ENCODE assay signal across 10 mouse cellular contexts in the genomic region with DNA sequence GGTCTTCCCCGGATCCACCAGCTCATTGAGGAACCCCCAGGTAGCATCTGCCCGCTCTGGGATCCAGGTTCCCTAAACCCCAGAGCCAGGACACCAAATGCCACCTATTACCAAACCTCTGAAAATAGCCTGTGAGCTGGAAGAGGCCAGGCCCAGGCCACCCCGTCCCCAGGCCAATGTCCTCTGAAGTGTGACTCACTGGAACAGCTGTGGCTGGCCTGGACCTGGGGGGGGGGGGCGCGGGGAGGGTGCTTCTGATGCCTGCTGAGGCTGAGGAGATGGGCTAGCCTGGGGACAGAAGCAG. TPM values are rescaled to one million over a fixed set of nuclear protein-coding genes. Genes with fewer than 3 reads are reported as not detected.
DNase-seq lines count a peak whose midpoint lies in the region; ATAC-seq and TF ChIP-seq lines count a peak whose summit lies in the region.
"Had no signal": no experiment of that assay in that cellular context is flagged by ENCODE, and none has a peak within 500 bp of the region (broad histone marks: within the 10 kb centered on the region; RNA-seq: fewer than 3 reads in every experiment).

No protein-coding gene starts in this region.

- H3K4me2 ChIP-seq in forebrain, embryonic 11.5 days (ENCODE audit: low read depth, low read length, severe bottlenecking) = no peak overlapping the region
- no peak overlapping the region for H3K4me2 ChIP-seq in lung, postnatal 0 days (replicated peaks; ENCODE audit: low read depth, low read length)

- peaks cover 26% of the 10 kb centered on the region for H3K27me3 ChIP-seq in forebrain, embryonic 11.5 days (ENCODE audit: control insufficient read depth, insufficient read depth, low read length)
- peaks cover 95% of the 10 kb centered on the region for H3K27me3 ChIP-seq in forebrain, embryonic 10.5 days (ENCODE audit: poor library complexity, severe bottlenecking)
- H3K27me3 ChIP-seq in lung, postnatal 0 days (replicated peaks; ENCODE audit: insufficient read depth, low read length) = no peaks in the 10 kb centered on the region

- TF ChIP-seq POLR2A in lung, adult 2 months (IDR thresholded peaks at IDR 0.05; ENCODE audit: borderline replicate concordance, extremely low read depth, low read depth, low read length) = no peak

- no peak overlapping the region for H3K27ac ChIP-seq in forebrain, embryonic 11.5 days (ENCODE audit: low read depth, low read length)
- no peak overlapping the region for H3K27ac ChIP-seq in forebrain, embryonic 10.5 days
- no peak overlapping the region for H3K27ac ChIP-seq in lung, postnatal 0 days (ENCODE audit: low read length)

- H3K4me3 ChIP-seq in forebrain, embryonic 11.5 days (ENCODE audit: low read depth, low read length) = no peak overlapping the region
- no peak overlapping the region for H3K4me3 ChIP-seq in forebrain, embryonic 10.5 days
- H3K4me3 ChIP-seq in lung, postnatal 0 days (ENCODE audit: low read depth, low read length) = no peak overlapping the region
- no peak overlapping the region for H3K4me3 ChIP-seq in lung, adult 2 months (replicated peaks; ENCODE audit: extremely low read depth, low read depth, low read length)

- no peak for TF ChIP-seq EP300 in lung, postnatal 0 days (IDR thresholded peaks at IDR 0.05)

- H3K9me3 ChIP-seq in forebrain, embryonic 11.5 days (ENCODE audit: control insufficient read depth, low read length) = no peaks in the 10 kb centered on the region
- no peaks in the 10 kb centered on the region for H3K9me3 ChIP-seq in forebrain, embryonic 10.5 days
- no peaks in the 10 kb centered on the region for H3K9me3 ChIP-seq in lung, postnatal 0 days (ENCODE audit: low read length)

- TF ChIP-seq CTCF in lung, postnatal 0 days (IDR thresholded peaks at IDR 0.05) = no peak
- TF ChIP-seq CTCF in lung, adult 2 months (IDR thresholded peaks at IDR 0.05; ENCODE audit: insufficient read depth, low read length) = no peak

- no peak for ATAC-seq in forebrain, embryonic 11.5 days (replicated peaks; ENCODE audit: low FRiP score)
- ATAC-seq in lung, postnatal 0 days = no peak
- ATAC-seq in megakaryocyte, adult 5-6 weeks (ENCODE audit: poor library complexity, severe bottlenecking) = no peak
- ATAC-seq: intestine, embryonic 16.5 days had no signal

- H3K36me3 ChIP-seq in forebrain, embryonic 11.5 days (ENCODE audit: control insufficient read depth, insufficient read depth, low read length) = no peaks in the 10 kb centered on the region; the same call in 1 of the 2 replicates
- no peaks in the 10 kb centered on the region for H3K36me3 ChIP-seq in forebrain, embryonic 10.5 days (replicated peaks)
- H3K36me3 ChIP-seq in lung, postnatal 0 days (ENCODE audit: insufficient read depth, low read length) = no peaks in the 10 kb centered on the region

- WGBS in forebrain, embryonic 11.5 days = 84% methylated on average over 5 of the region's 5 CpGs
- WGBS in forebrain, embryonic 10.5 days = 82% methylated on average over 5 of the region's 5 CpGs
- 69% methylated on average over 5 of the region's 5 CpGs for WGBS in lung, postnatal 0 days
- 68% methylated on average over 5 of the region's 5 CpGs for WGBS in lung, adult 2 months

- H3K9ac ChIP-seq in forebrain, embryonic 11.5 days (ENCODE audit: low read length) = no peak overlapping the region
- H3K9ac ChIP-seq in lung, postnatal 0 days (replicated peaks; ENCODE audit: low read depth) = no peak overlapping the region

- peaks cover 21% of the 10 kb centered on the region for H3K4me1 ChIP-seq in forebrain, embryonic 11.5 days (replicated peaks; ENCODE audit: control insufficient read depth, insufficient read depth, low read length)
- H3K4me1 ChIP-seq in forebrain, embryonic 10.5 days = peaks cover 60% of the 10 kb centered on the region
- peaks cover 21% of the 10 kb centered on the region for H3K4me1 ChIP-seq in lung, postnatal 0 days (ENCODE audit: insufficient read depth, low read depth, low read length)
- H3K4me1 ChIP-seq in lung, adult 2 months (ENCODE audit: control insufficient read depth, insufficient read depth, low read length) = peaks cover 57% of the 10 kb centered on the region

- DNase-seq in forebrain, embryonic 11.5 days (ENCODE audit: low spot score) = peak; percentile 44
- DNase-seq in forebrain, embryonic 10.5 days (ENCODE audit: extremely low spot score, low spot score) = no peak
- DNase-seq in lung, postnatal 0 days (ENCODE audit: low spot score) = peak; percentile 16
- DNase-seq in lung, adult 2 months = no peak
- peak; percentile 69 for DNase-seq in adrenal gland, postnatal 36 days
- DNase-seq in kidney, postnatal 25 days = peak; percentile 2 to 52
- DNase-seq in left cerebral cortex, adult 8-10 months (ENCODE audit: low spot score in 2 of 2) = no peak

RNA-seq across cellular contexts. Expression of a gene that starts 28.9 kb away (rescaled TPM):
- polyA plus RNA-seq in forebrain, embryonic 11.5 days (2014; fragmentation: Nextera tagmentation; extraction: Ambion mirVana) = 2.8 and 3.3 TPM in 2 replicates
- polyA plus RNA-seq in forebrain, embryonic 10.5 days (2016; fragmentation: Nextera tagmentation; extraction: Ambion mirVana) = 1.6 and 1.9 TPM in 2 replicates
- 3.1 and 3.6 TPM in 2 replicates for polyA plus RNA-seq in lung, postnatal 0 days (2015; fragmentation: Nextera tagmentation; extraction: Ambion mirVana)
- 8.8 and 10.1 TPM in 2 replicates for polyA plus RNA-seq in lung, adult 2 months (2012; rRNA removed)
- total RNA-seq in adrenal gland, postnatal 36 days (2021) = 1 to 10 TPM; 1.2 to 1.6 TPM
- 30.6 and 34.0 TPM in 2 replicates for total RNA-seq in megakaryocyte, adult 5-6 weeks (2015)
- 6.5 and 11.5 TPM in 2 replicates for total RNA-seq in megakaryocyte, adult 5-6 weeks (2017)
- total RNA-seq in left cerebral cortex, adult 8-10 months (2022) = 1 to 10 TPM in 2 of 4 experiments, under 1 TPM in 2; 0.50 to 1.6 (median 0.84) TPM

RNA-seq across cellular contexts. Expression of a gene that starts 32.9 kb away (rescaled TPM):
- 1.1 and 3.0 TPM in 2 replicates for polyA plus RNA-seq in forebrain, embryonic 11.5 days (2014; fragmentation: Nextera tagmentation; extraction: Ambion mirVana)
- 0.78 and 1.4 TPM in 2 replicates for polyA plus RNA-seq in forebrain, embryonic 10.5 days (2016; fragmentation: Nextera tagmentation; extraction: Ambion mirVana)
- polyA plus RNA-seq in lung, postnatal 0 days (2015; fragmentation: Nextera tagmentation; extraction: Ambion mirVana) = 0.20 and 0.63 TPM in 2 replicates
- 3.6 and 5.9 TPM in 2 replicates for polyA plus RNA-seq in lung, adult 2 months (2012; rRNA removed)
- total RNA-seq in adrenal gland, postnatal 36 days (2021) = 1 to 10 TPM in 1 of 2 experiments, not detected in 1; 1.5 TPM
- total RNA-seq in megakaryocyte, adult 5-6 weeks (2015) = not detected in 2 replicates
- 0.26 and 1.4 TPM in 2 replicates for total RNA-seq in megakaryocyte, adult 5-6 weeks (2017)
- 1 to 10 TPM; 2.5 to 3.3 (median 2.6) TPM for total RNA-seq in left cerebral cortex, adult 8-10 months (2022)
- total RNA-seq: neutrophil, adult 5-6 weeks had no signal

RNA-seq across cellular contexts. Expression of a gene that starts 33.7 kb away (rescaled TPM):
- 10.5 and 10.8 TPM in 2 replicates for polyA plus RNA-seq in forebrain, embryonic 11.5 days (2014; fragmentation: Nextera tagmentation; extraction: Ambion mirVana)
- polyA plus RNA-seq in forebrain, embryonic 10.5 days (2016; fragmentation: Nextera tagmentation; extraction: Ambion mirVana) = 7.3 and 8.6 TPM in 2 replicates
- 73.6 and 83.9 TPM in 2 replicates for polyA plus RNA-seq in lung, postnatal 0 days (2015; fragmentation: Nextera tagmentation; extraction: Ambion mirVana)
- polyA plus RNA-seq in lung, adult 2 months (2012; rRNA removed) = 89.6 and 103 TPM in 2 replicates
- 100 to 1,000 TPM in 1 of 2 experiments, 10 to 100 TPM in 1; 93.2 to 114 TPM for total RNA-seq in adrenal gland, postnatal 36 days (2021)
- total RNA-seq in megakaryocyte, adult 5-6 weeks (2015) = 51.4 and 54.5 TPM in 2 replicates
- 6.2 and 8.6 TPM in 2 replicates for total RNA-seq in megakaryocyte, adult 5-6 weeks (2017)
- 10 to 100 TPM; 83.3 to 98.1 (median 85.4) TPM for total RNA-seq in left cerebral cortex, adult 8-10 months (2022)

RNA-seq across cellular contexts. Expression of a gene that starts 37.5 kb away (rescaled TPM):
- polyA plus RNA-seq in forebrain, embryonic 11.5 days (2014; fragmentation: Nextera tagmentation; extraction: Ambion mirVana) = 3.0 and 3.5 TPM in 2 replicates
- 2.6 and 3.1 TPM in 2 replicates for polyA plus RNA-seq in forebrain, embryonic 10.5 days (2016; fragmentation: Nextera tagmentation; extraction: Ambion mirVana)
- 2.4 and 3.0 TPM in 2 replicates for polyA plus RNA-seq in lung, postnatal 0 days (2015; fragmentation: Nextera tagmentation; extraction: Ambion mirVana)
- polyA plus RNA-seq in lung, adult 2 months (2012; rRNA removed) = 3.7 and 6.3 TPM in 2 replicates
- 1 to 10 TPM; 1.1 to 1.7 TPM for total RNA-seq in adrenal gland, postnatal 36 days (2021)
- total RNA-seq in megakaryocyte, adult 5-6 weeks (2015) = 0.83 and 2.9 TPM in 2 replicates
- 0.33 TPM in 1 of 2 replicates, not detected in the other for total RNA-seq in megakaryocyte, adult 5-6 weeks (2017)
- total RNA-seq in left cerebral cortex, adult 8-10 months (2022) = 1 to 10 TPM; 2.0 to 5.2 (median 4.0) TPM

RNA-seq across cellular contexts. Expression of a gene that starts 37.5 kb away (rescaled TPM):
- 61.0 and 66.3 TPM in 2 replicates for polyA plus RNA-seq in forebrain, embryonic 11.5 days (2014; fragmentation: Nextera tagmentation; extraction: Ambion mirVana)
- 96.8 and 97.9 TPM in 2 replicates for polyA plus RNA-seq in forebrain, embryonic 10.5 days (2016; fragmentation: Nextera tagmentation; extraction: Ambion mirVana)
- polyA plus RNA-seq in lung, postnatal 0 days (2015; fragmentation: Nextera tagmentation; extraction: Ambion mirVana) = 49.4 and 55.2 TPM in 2 replicates
- polyA plus RNA-seq in lung, adult 2 months (2012; rRNA removed) = 79.2 and 83.4 TPM in 2 replicates
- 10 to 100 TPM; 48.9 to 54.0 TPM for total RNA-seq in adrenal gland, postnatal 36 days (2021)
- total RNA-seq in megakaryocyte, adult 5-6 weeks (2015) = 5.4 and 5.7 TPM in 2 replicates
- total RNA-seq in megakaryocyte, adult 5-6 weeks (2017) = 21.9 and 42.4 TPM in 2 replicates
- 10 to 100 TPM; 81.4 to 89.7 (median 85.5) TPM for total RNA-seq in left cerebral cortex, adult 8-10 months (2022)

Comparison
In these comparisons a context has a peak if more than half of its experiments do, and no peak if none do; other contexts are left out.
1. DNase-seq: peak in forebrain, embryonic 11.5 days (single experiment), lung, postnatal 0 days (single experiment), adrenal gland, postnatal 36 days (2 of 2) and kidney, postnatal 25 days (2 of 2); none in forebrain, embryonic 10.5 days (single experiment), lung, adult 2 months (single experiment) and left cerebral cortex, adult 8-10 months (0 of 2).